Comparison of ENCODE assay signal across 26 mouse cellular contexts in the genomic region with DNA sequence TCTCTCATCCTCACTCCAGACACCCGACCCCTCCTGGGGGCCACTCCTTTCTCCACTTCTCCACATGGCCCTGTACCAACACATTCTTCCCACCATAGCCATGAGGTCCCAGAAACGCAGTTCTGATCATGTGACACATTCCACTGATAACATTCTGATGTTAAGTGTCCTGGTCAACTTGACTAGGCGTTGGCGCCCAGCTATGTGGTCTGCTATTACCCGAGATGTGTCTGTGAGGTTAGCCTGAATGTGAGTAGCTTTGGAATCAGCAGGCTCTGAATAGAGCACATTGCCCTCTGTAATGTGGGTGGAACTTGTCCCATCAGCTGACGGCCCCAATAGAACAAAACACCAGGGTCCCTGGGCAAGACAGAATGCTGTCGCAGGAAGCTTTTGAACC. TPM values are rescaled to one million over a fixed set of nuclear protein-coding genes. Genes with fewer than 3 reads are reported as not detected.
DNase-seq lines count a peak whose midpoint lies in the region; ATAC-seq and TF ChIP-seq lines count a peak whose summit lies in the region.
"Had no signal": no experiment of that assay in that cellular context is flagged by ENCODE, and none has a peak within 500 bp of the region (broad histone marks: within the 10 kb centered on the region; RNA-seq: fewer than 3 reads in every experiment).

No protein-coding gene starts in this region.

- no peak overlapping the region for H3K4me2 ChIP-seq in heart, embryonic 11.5 days
- no peak overlapping the region for H3K4me2 ChIP-seq in heart, embryonic 15.5 days
- no peak overlapping the region for H3K4me2 ChIP-seq in midbrain, embryonic 11.5 days
- no peak overlapping the region for H3K4me2 ChIP-seq in midbrain, postnatal 0 days (ENCODE audit: low read depth, low read length, poor library complexity, severe bottlenecking)
- H3K4me2 ChIP-seq: forebrain, embryonic 13.5 days; hindbrain, embryonic 12.5 days; hindbrain, embryonic 15.5 days; kidney, embryonic 15.5 days had no signal

- WGBS in heart, embryonic 11.5 days (ENCODE audit: insufficient replicate concordance), result 37% methylated on average over 7 of the region's 7 CpGs
- 41% methylated on average over 7 of the region's 7 CpGs for WGBS in heart, embryonic 15.5 days
- WGBS in heart, adult 2 months, result 62% methylated on average over 7 of the region's 7 CpGs
- 87% methylated on average over 7 of the region's 7 CpGs for WGBS in midbrain, embryonic 11.5 days
- WGBS in midbrain, postnatal 0 days, result 85% methylated on average over 7 of the region's 7 CpGs

- TF ChIP-seq EP300 in heart, adult 2 months (IDR thresholded peaks at IDR 0.05; ENCODE audit: insufficient read depth, low read depth, low read length), result no peak

- intact Hi-C loops in heart, postnatal 25 days (cut with DNase I), result no loop called here
- intact Hi-C loops in heart, adult 2 months (cut with DNase I), result loop anchor here (5.0 kb wide), 1 partner anchor 37 kb away; no protein-coding TSS in a partner anchor

- no peak overlapping the region for H3K9ac ChIP-seq in heart, embryonic 11.5 days (ENCODE audit: low read depth, low read length)
- H3K9ac ChIP-seq in heart, embryonic 15.5 days, result no peak overlapping the region
- no peak overlapping the region for H3K9ac ChIP-seq in heart, adult 2 months (ENCODE audit: low read depth, low read length)
- H3K9ac ChIP-seq in midbrain, embryonic 11.5 days (ENCODE audit: low read length), result no peak overlapping the region
- H3K9ac ChIP-seq in midbrain, postnatal 0 days (replicated peaks; ENCODE audit: low read length, poor library complexity, severe bottlenecking), result no peak overlapping the region
- H3K9ac ChIP-seq: forebrain, embryonic 13.5 days; hindbrain, embryonic 12.5 days; hindbrain, embryonic 15.5 days; kidney, embryonic 15.5 days had no signal

- DNase-seq in heart, postnatal 25 days (ENCODE audit: low spot score), result no peak
- DNase-seq in heart, adult 2 months, result no peak
- DNase-seq in midbrain, embryonic 11.5 days (ENCODE audit: low spot score, missing footprints), result peak; percentile 23
- no peak for DNase-seq in midbrain, postnatal 0 days (ENCODE audit: low spot score)
- DNase-seq in kidney, adult 8-10 months, result no peak
- DNase-seq: adrenal gland, postnatal 10 days; adrenal gland, postnatal 36 days; cerebellum, adult 18-20 months; cerebellum, adult 9-10 months; cerebellum, postnatal 14 days; gastrocnemius, postnatal 14 days; kidney, adult 2 months had no signal

- no peak for TF ChIP-seq CTCF in heart, adult 2 months (IDR thresholded peaks at IDR 0.05)
- TF ChIP-seq CTCF in midbrain, postnatal 0 days (IDR thresholded peaks at IDR 0.05), result no peak

- H3K79me2 ChIP-seq in heart, adult 2 months (replicated peaks; ENCODE audit: control insufficient read depth, insufficient read depth, low read length), result no peaks in the 10 kb centered on the region

- H3K27me3 ChIP-seq in heart, embryonic 11.5 days (ENCODE audit: control insufficient read depth, insufficient read depth, low read length), result no peaks in the 10 kb centered on the region; the same call in 1 of the 2 replicates
- peaks cover 13% of the 10 kb centered on the region; the same call in 1 of the 2 replicates for H3K27me3 ChIP-seq in heart, embryonic 15.5 days
- no peaks in the 10 kb centered on the region for H3K27me3 ChIP-seq in heart, adult 2 months (ENCODE audit: control insufficient read depth, insufficient read depth, low read length)
- no peaks in the 10 kb centered on the region for H3K27me3 ChIP-seq in midbrain, embryonic 11.5 days (ENCODE audit: control insufficient read depth, insufficient read depth, low read length)
- no peaks in the 10 kb centered on the region for H3K27me3 ChIP-seq in midbrain, postnatal 0 days (ENCODE audit: insufficient read depth, low read length)
- H3K27me3 ChIP-seq: forebrain, embryonic 13.5 days; kidney, embryonic 15.5 days had no signal

- no peak overlapping the region for H3K27ac ChIP-seq in heart, embryonic 11.5 days (ENCODE audit: low read depth, low read length)
- no peak overlapping the region for H3K27ac ChIP-seq in heart, embryonic 15.5 days
- H3K27ac ChIP-seq in heart, adult 2 months, result no peak overlapping the region
- H3K27ac ChIP-seq in midbrain, embryonic 11.5 days (ENCODE audit: low read depth, low read length), result no peak overlapping the region
- no peak overlapping the region for H3K27ac ChIP-seq in midbrain, postnatal 0 days (ENCODE audit: low read depth, low read length)
- H3K27ac ChIP-seq: forebrain, embryonic 10.5 days; forebrain, embryonic 13.5 days; hindbrain, embryonic 12.5 days; hindbrain, embryonic 15.5 days; kidney, embryonic 15.5 days had no signal

- TF ChIP-seq POLR2A in heart, adult 2 months (IDR thresholded peaks at IDR 0.05; ENCODE audit: insufficient read depth, low read depth, low read length), result no peak

- peak; percentile 66; the same call in 1 of the 2 replicates for ATAC-seq in heart, embryonic 11.5 days (replicated peaks; ENCODE audit: insufficient number of reproducible peaks, low FRiP score, low TSS enrichment)
- peak; percentile 66; the same call in 1 of the 2 replicates for ATAC-seq in heart, embryonic 15.5 days (replicated peaks; ENCODE audit: insufficient number of reproducible peaks, insufficient read depth, low FRiP score, low read depth)
- no peak for ATAC-seq in midbrain, embryonic 11.5 days (ENCODE audit: low FRiP score)
- ATAC-seq in midbrain, postnatal 0 days (ENCODE audit: low FRiP score), result no peak
- ATAC-seq: forebrain, embryonic 13.5 days; forebrain, embryonic 16.5 days; intestine, postnatal 0 days had no signal

- no peaks in the 10 kb centered on the region for H3K9me3 ChIP-seq in heart, embryonic 11.5 days (replicated peaks; ENCODE audit: control insufficient read depth, low read length)
- H3K9me3 ChIP-seq in heart, embryonic 15.5 days (replicated peaks), result no peaks in the 10 kb centered on the region
- no peaks in the 10 kb centered on the region for H3K9me3 ChIP-seq in midbrain, embryonic 11.5 days (ENCODE audit: control insufficient read depth, low read length)
- no peaks in the 10 kb centered on the region for H3K9me3 ChIP-seq in midbrain, postnatal 0 days (ENCODE audit: low read length)
- H3K9me3 ChIP-seq: forebrain, embryonic 10.5 days; forebrain, embryonic 13.5 days; hindbrain, embryonic 12.5 days; hindbrain, embryonic 15.5 days; kidney, embryonic 15.5 days had no signal

- peaks cover 26% of the 10 kb centered on the region for H3K4me1 ChIP-seq in heart, embryonic 11.5 days (ENCODE audit: control insufficient read depth, insufficient read depth, low read length)
- H3K4me1 ChIP-seq in heart, embryonic 15.5 days (replicated peaks), result peaks cover 49% of the 10 kb centered on the region
- peaks cover 2% of the 10 kb centered on the region for H3K4me1 ChIP-seq in heart, adult 2 months (ENCODE audit: control insufficient read depth, insufficient read depth, low read length)
- peaks cover 3% of the 10 kb centered on the region; the same call in 1 of the 2 replicates for H3K4me1 ChIP-seq in midbrain, embryonic 11.5 days (ENCODE audit: control insufficient read depth, insufficient read depth, low read length)
- H3K4me1 ChIP-seq in midbrain, postnatal 0 days (ENCODE audit: insufficient read depth, low read length), result no peaks in the 10 kb centered on the region
- H3K4me1 ChIP-seq: forebrain, embryonic 13.5 days had no signal

- no peaks in the 10 kb centered on the region for H3K36me3 ChIP-seq in heart, embryonic 11.5 days (ENCODE audit: control insufficient read depth, insufficient read depth, low read length)
- H3K36me3 ChIP-seq in heart, embryonic 15.5 days, result no peaks in the 10 kb centered on the region
- H3K36me3 ChIP-seq in heart, adult 2 months (ENCODE audit: control insufficient read depth, insufficient read depth, low read length), result no peaks in the 10 kb centered on the region
- H3K36me3 ChIP-seq in midbrain, embryonic 11.5 days (ENCODE audit: control insufficient read depth, insufficient read depth, low read length), result no peaks in the 10 kb centered on the region
- no peaks in the 10 kb centered on the region for H3K36me3 ChIP-seq in midbrain, postnatal 0 days (ENCODE audit: insufficient read depth, low read length)
- H3K36me3 ChIP-seq: forebrain, embryonic 10.5 days; hindbrain, embryonic 12.5 days; hindbrain, embryonic 15.5 days; kidney, embryonic 15.5 days had no signal

- H3K4me3 ChIP-seq in heart, embryonic 11.5 days (ENCODE audit: low read depth, low read length), result no peak overlapping the region
- H3K4me3 ChIP-seq in heart, embryonic 15.5 days, result no peak overlapping the region
- no peak overlapping the region for H3K4me3 ChIP-seq in heart, adult 2 months
- H3K4me3 ChIP-seq in midbrain, embryonic 11.5 days (ENCODE audit: low read depth, low read length), result no peak overlapping the region
- H3K4me3 ChIP-seq in midbrain, postnatal 0 days (ENCODE audit: low read depth, low read length), result no peak overlapping the region
- H3K4me3 ChIP-seq: forebrain, embryonic 10.5 days; forebrain, embryonic 13.5 days; hindbrain, embryonic 12.5 days; hindbrain, embryonic 15.5 days; kidney, embryonic 15.5 days had no signal

RNA-seq across cellular contexts. Expression of a gene that starts 18.2 kb away (rescaled TPM):
- polyA plus RNA-seq in heart, embryonic 11.5 days (2014; fragmentation: Nextera tagmentation; extraction: Ambion mirVana), result 0.42 and 0.69 TPM in 2 replicates
- total RNA-seq in heart, postnatal 25 days (2021), result under 1 TPM; 0.59 to 0.88 TPM
- polyA plus RNA-seq in heart, embryonic 15.5 days (2015; fragmentation: Nextera tagmentation; extraction: Ambion mirVana), result 0.77 and 1.6 TPM in 2 replicates
- under 1 TPM; 0.34 to 0.39 TPM for total RNA-seq in heart, adult 2 months (2021)
- polyA plus RNA-seq in heart, adult 2 months (2012; rRNA removed), result 0.20 and 0.35 TPM in 2 replicates
- 0.10 and 0.12 TPM in 2 replicates for polyA plus RNA-seq in midbrain, embryonic 11.5 days (2014; fragmentation: Nextera tagmentation; extraction: Ambion mirVana)
- total RNA-seq in midbrain, postnatal 0 days (2014; rRNA removed), result 1.6 and 2.9 TPM in 2 replicates
- 0.64 and 0.97 TPM in 2 replicates for polyA plus RNA-seq in midbrain, postnatal 0 days (2015; fragmentation: Nextera tagmentation; extraction: Ambion mirVana)
- total RNA-seq: hematopoietic stem cell, adult 5-6 weeks had no signal

RNA-seq across cellular contexts. Expression of a gene that starts 58.0 kb away (rescaled TPM):
- not detected in 2 replicates for polyA plus RNA-seq in heart, embryonic 11.5 days (2014; fragmentation: Nextera tagmentation; extraction: Ambion mirVana)
- total RNA-seq in heart, postnatal 25 days (2021), result not detected
- polyA plus RNA-seq in heart, embryonic 15.5 days (2015; fragmentation: Nextera tagmentation; extraction: Ambion mirVana), result 0.30 TPM in 1 of 2 replicates, not detected in the other
- total RNA-seq in heart, adult 2 months (2021), result not detected
- polyA plus RNA-seq in heart, adult 2 months (2012; rRNA removed), result 0.10 TPM in 1 of 2 replicates, not detected in the other
- 0.12 TPM in 1 of 2 replicates, not detected in the other for polyA plus RNA-seq in midbrain, embryonic 11.5 days (2014; fragmentation: Nextera tagmentation; extraction: Ambion mirVana)
- 0.22 and 0.24 TPM in 2 replicates for total RNA-seq in midbrain, postnatal 0 days (2014; rRNA removed)
- polyA plus RNA-seq in midbrain, postnatal 0 days (2015; fragmentation: Nextera tagmentation; extraction: Ambion mirVana), result 0.19 and 0.25 TPM in 2 replicates
- total RNA-seq: adrenal gland, postnatal 10 days; adrenal gland, postnatal 36 days; ES-E14; gastrocnemius, adult 18-20 months; gastrocnemius, postnatal 14 days; heart, adult 8-10 months; hematopoietic stem cell, adult 5-6 weeks had no signal
- polyA plus RNA-seq: forebrain, embryonic 10.5 days; forebrain, embryonic 13.5 days; forebrain, embryonic 16.5 days; hindbrain, embryonic 12.5 days; intestine, embryonic 14.5 days; kidney, adult 2 months had no signal

Comparison
In these comparisons a context has a peak if more than half of its experiments do, and no peak if none do; other contexts are left out.
1. ATAC-seq: peak in heart, embryonic 11.5 days (single experiment) and heart, embryonic 15.5 days (single experiment); none in midbrain, embryonic 11.5 days (single experiment) and midbrain, postnatal 0 days (single experiment).